Mouse (Mus musculus) liver, embryonic 14.5 days (tissue): ENCODE measurements at regions not wholly inside any gene's neighbourhood (a gene's known extent, or its start where the extent isn't known, plus 50 kb on each side); places are given as distances from the start of the nearest gene placed in this dataset.

Source experiments
- ATAC-seq: fragments of 200-750 bp; cut with Nextera tagmentation; 2 replicates; pipeline ENCODE4 v1.8.0; 2017; ENCODE audit warnings: moderate number of reproducible peaks, mild to moderate bottlenecking, moderate library complexity; ENCODE audit not compliant: insufficient read depth
- DNase-seq, 3 experiments: peaks; one replicate each; pipeline ENCODE4 v3.0.0-alpha.2; 2012 to 2013; ENCODE audit warnings: low read depth in 3 of 3, low spot score in 3 of 3
- H3K27ac ChIP-seq: fragments of 300-500 bp; sonication (generic); 2 replicates; pipeline ENCODE4 v1.5.1; 2014; ENCODE audit warnings: moderate library complexity, mild to moderate bottlenecking, control low read depth, inconsistent platforms
- H3K27me3 ChIP-seq: fragments of 300-500 bp; sonication (generic); 2 replicates; pipeline ENCODE4 v1.6.1; 2014; ENCODE audit warnings: mild to moderate bottlenecking, low read length, moderate library complexity; ENCODE audit not compliant: control insufficient read depth, insufficient read depth
- H3K36me3 ChIP-seq: fragments of 300-500 bp; sonication (generic); replicated peaks from 2 replicates; pipeline ENCODE4 v1.6.1; 2014; ENCODE audit warnings: low read depth; ENCODE audit not compliant: control insufficient read depth, insufficient read depth
- H3K4me1 ChIP-seq, 2 experiments: fragments of 200-500 bp in 1 of 2; fragments of 300-500 bp in 1 of 2; sonication (generic) in 1 of 2; replicated peaks; 2 replicates each; pipeline ENCODE4 v1.6.1; 2012 to 2014; ENCODE audit warnings: antibody characterized with exemption in 1 of 2, inconsistent platforms in 1 of 2, low read length in 1 of 2; ENCODE audit not compliant: control insufficient read depth in 2 of 2, insufficient read depth in 2 of 2
- H3K4me2 ChIP-seq: fragments of 300-500 bp; sonication (generic); 2 replicates; pipeline ENCODE4 v1.6.1; 2014; ENCODE audit warnings: low read depth, mild to moderate bottlenecking, control low read depth, moderate library complexity
- H3K4me3 ChIP-seq, 2 experiments: fragments of 200-500 bp in 1 of 2; fragments of 300-500 bp in 1 of 2; sonication (generic) in 1 of 2; 2 replicates each; pipeline ENCODE4 v1.5.1; 2012 to 2014; ENCODE audit warnings: low read depth in 2 of 2, low read length in 2 of 2, mild to moderate bottlenecking in 2 of 2, control low read depth in 1 of 2, inconsistent platforms in 1 of 2, moderate library complexity in 1 of 2; ENCODE audit not compliant: insufficient read depth in 1 of 2
- H3K9ac ChIP-seq: fragments of 300-500 bp; sonication (generic); replicated peaks from 2 replicates; pipeline ENCODE4 v1.6.1; 2014; ENCODE audit warnings: mild to moderate bottlenecking, control low read depth, moderate library complexity
- H3K9me3 ChIP-seq: fragments of 300-500 bp; sonication (generic); 2 replicates; pipeline ENCODE4 v1.6.1; 2016; ENCODE audit warnings: low read length, mixed read lengths; ENCODE audit not compliant: control insufficient read depth
- CTCF ChIP-seq: IDR thresholded peaks from 2 replicates; pipeline ENCODE4 v1.5.1; 2016; ENCODE audit warnings: antibody characterized with exemption, low read depth, control low read depth
- EP300 ChIP-seq: IDR thresholded peaks from 2 replicates; pipeline ENCODE4 v1.6.1; 2016; ENCODE audit warnings: antibody characterized with exemption, low read depth
- WGBS: fragments of 180-500 bp; shearing (Covaris S2); extraction: QIAGEN DNeasy Blood & Tissue Kit; methylation state at CpG from one replicate; pipeline ENCODE4 v1.1.7; 2014; ENCODE audit not compliant: insufficient replicate concordance; 5-methylcytosine and 5-hydroxymethylcytosine counted together

- DNase-seq, result no peak
- 69% methylated on average over 10 of the region's 10 CpGs for WGBS
- Histone ChIP-seq H3K4me1 (no peaks in the 10 kb centered on the region), H3K36me3 (no peaks in the 10 kb centered on the region), H3K4me3 (no peak overlapping the region), H3K9me3 (no peaks in the 10 kb centered on the region), H3K4me2 (no peak overlapping the region), H3K27ac (no peak overlapping the region), H3K27me3 (no peaks in the 10 kb centered on the region), H3K9ac (no peak overlapping the region)
- TF ChIP-seq CTCF (no peak), EP300 (no peak)
- ATAC-seq, result no peak
Observed at GRCm38 (mm10) chr9:27475468-27475867, 78.9 kb downstream of the Spata19 start.

GRCm38 (mm10) chr9:27476636-27477035 lies 80.0 kb downstream of the Spata19 start:
- ATAC-seq (no peak), DNase-seq (no peak)
- H3K9ac ChIP-seq, result no peak overlapping the region
- no peak overlapping the region for H3K4me2 ChIP-seq
- 68% methylated on average over 5 of the region's 5 CpGs for WGBS
- no peaks in the 10 kb centered on the region for H3K36me3 ChIP-seq
- H3K27ac ChIP-seq, result no peak overlapping the region
- no peak for TF ChIP-seq CTCF
- no peak for TF ChIP-seq EP300
- H3K9me3 ChIP-seq, result no peaks in the 10 kb centered on the region
- no peaks in the 10 kb centered on the region for H3K4me1 ChIP-seq
- H3K4me3 ChIP-seq, result no peak overlapping the region
- no peaks in the 10 kb centered on the region for H3K27me3 ChIP-seq

- DNase-seq (no peak), ATAC-seq (no peak)
- Histone ChIP-seq H3K9me3 (no peaks in the 10 kb centered on the region), H3K4me2 (no peak overlapping the region), H3K4me1 (no peaks in the 10 kb centered on the region), H3K27me3 (no peaks in the 10 kb centered on the region), H3K36me3 (no peaks in the 10 kb centered on the region), H3K4me3 (no peak overlapping the region), H3K9ac (no peak overlapping the region), H3K27ac (no peak overlapping the region)
- TF ChIP-seq EP300, result no peak
- no peak for TF ChIP-seq CTCF
- WGBS, result 53% methylated on average over 4 of the region's 4 CpGs
Observed at GRCm38 (mm10) chr9:27477079-27477687, 80.6 kb downstream of the Spata19 start.

GRCm38 (mm10) chr9:27478346-27478745 lies 81.7 kb downstream of the Spata19 start:
- TF ChIP-seq CTCF (no peak), EP300 (no peak)
- Histone ChIP-seq H3K4me2 (no peak overlapping the region), H3K4me3 (no peak overlapping the region), H3K27ac (no peak overlapping the region), H3K27me3 (no peaks in the 10 kb centered on the region), H3K9me3 (no peaks in the 10 kb centered on the region), H3K36me3 (no peaks in the 10 kb centered on the region), H3K4me1 (no peaks in the 10 kb centered on the region), H3K9ac (no peak overlapping the region)
- WGBS, result 74% methylated on average over 3 of the region's 3 CpGs
- no peak for ATAC-seq
- no peak for DNase-seq

DNA sequence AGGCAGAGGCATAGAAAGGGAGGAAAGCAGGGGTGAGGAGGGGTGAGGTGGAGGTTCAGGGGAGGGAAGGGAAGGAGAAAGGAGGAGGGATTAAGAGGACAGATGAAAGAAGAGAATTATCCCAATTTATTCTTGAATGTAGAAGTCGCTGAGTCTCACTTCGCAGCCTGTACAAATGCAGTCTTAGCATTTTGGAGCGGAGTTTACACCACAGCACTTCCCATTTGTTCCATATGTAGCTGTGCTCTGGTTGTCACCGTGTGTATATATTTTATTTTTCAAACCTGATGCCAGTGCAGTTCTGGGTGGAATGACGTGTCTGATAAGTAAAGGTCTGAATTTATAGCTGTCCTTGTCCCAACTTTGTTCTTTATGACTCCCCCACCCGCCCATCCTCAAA lies 105.2 kb downstream of the Spata19 start:
- no peaks in the 10 kb centered on the region for H3K27me3 ChIP-seq
- TF ChIP-seq EP300, result no peak
- TF ChIP-seq CTCF, result no peak
- WGBS, result 64% methylated on average over 6 of the region's 6 CpGs
- no peak overlapping the region for H3K4me3 ChIP-seq
- DNase-seq (no peak), ATAC-seq (no peak)
- no peaks in the 10 kb centered on the region for H3K9me3 ChIP-seq
- no peak overlapping the region for H3K27ac ChIP-seq
- H3K4me1 ChIP-seq, result no peaks in the 10 kb centered on the region
- H3K36me3 ChIP-seq, result no peaks in the 10 kb centered on the region
- H3K9ac ChIP-seq, result no peak overlapping the region
- H3K4me2 ChIP-seq, result no peak overlapping the region
